Comparison of ENCODE assay signal across 22 mouse cellular contexts in genomic region chr13:106662195-106662594, GRCm38 (mm10).
"Had no signal": no experiment of that assay in that cellular context is flagged by ENCODE, and none has a peak within 500 bp of the region (broad histone marks: within the 10 kb centered on the region; RNA-seq: fewer than 3 reads in every experiment).

No protein-coding gene starts in this region.

- ATAC-seq: hindbrain, embryonic 16.5 days; hindbrain, postnatal 0 days; inflammation-experienced regulatory T-cells, adult 6 months; intestine, embryonic 15.5 days; intestine, embryonic 16.5 days; intestine, postnatal 0 days had no signal

- DNase-seq: heart, postnatal 10 days; heart, postnatal 14 days; heart, postnatal 36 days; heart, postnatal 4 days; kidney, adult 11 months; kidney, adult 18-20 months; kidney, adult 2 months; kidney, adult 8-10 months; kidney, adult 9 months; kidney, postnatal 10 days; kidney, postnatal 14 days; kidney, postnatal 25 days; kidney, postnatal 36 days; kidney, postnatal 4 days; layer of hippocampus, adult 9-11 months; layer of hippocampus, postnatal 36 days had no signal
